ENCODE assay signal across 19 mouse cellular contexts in genomic region chr17:44202952-44203351, GRCm38 (mm10). TPM values are rescaled to one million over a fixed set of nuclear protein-coding genes. Genes with fewer than 3 reads are reported as not detected.
DNase-seq lines count a peak whose midpoint lies in the region; ATAC-seq lines count a peak whose summit lies in the region.
"Had no signal": no experiment of that assay in that cellular context is flagged by ENCODE, and none has a peak within 500 bp of the region (broad histone marks: within the 10 kb centered on the region; RNA-seq: fewer than 3 reads in every experiment).

No protein-coding gene starts in this region.

- no peak overlapping the region for H3K9ac ChIP-seq in heart, embryonic 11.5 days (ENCODE audit: low read depth, low read length)
- H3K9ac ChIP-seq in intestine, embryonic 15.5 days, result no peak overlapping the region
- H3K9ac ChIP-seq: heart, embryonic 12.5 days; hindbrain, embryonic 14.5 days; liver, embryonic 14.5 days; midbrain, embryonic 13.5 days; neural tube, embryonic 12.5 days had no signal

- H3K4me3 ChIP-seq in heart, embryonic 11.5 days (ENCODE audit: low read depth, low read length), result no peak overlapping the region
- no peak overlapping the region for H3K4me3 ChIP-seq in intestine, embryonic 15.5 days (replicated peaks)
- H3K4me3 ChIP-seq: heart, embryonic 12.5 days; midbrain, embryonic 13.5 days; neural tube, embryonic 12.5 days had no signal

- no peak overlapping the region for H3K27ac ChIP-seq in heart, embryonic 11.5 days (ENCODE audit: low read depth, low read length)
- H3K27ac ChIP-seq in intestine, embryonic 15.5 days, result no peak overlapping the region
- H3K27ac ChIP-seq: hindbrain, embryonic 14.5 days; kidney, postnatal 0 days; liver, embryonic 14.5 days; midbrain, embryonic 13.5 days; neural tube, embryonic 12.5 days had no signal

- DNase-seq in heart, adult 11 months, result peak; percentile 94
- DNase-seq in 3T3-L1 (ENCODE audit: low read depth, low spot score) (peak; percentile 79), 416B (ENCODE audit: low read depth) (peak; percentile 56)
- DNase-seq in right cerebral cortex, postnatal 36 days (ENCODE audit: low spot score in 2 of 2), result no peak
- no peak for DNase-seq in kidney, postnatal 10 days
- DNase-seq: cerebellum, adult 9-10 months; gastrocnemius, postnatal 14 days; kidney, adult 11 months; thymus, postnatal 25 days had no signal

- WGBS in heart, embryonic 11.5 days (ENCODE audit: insufficient replicate concordance), result 53% methylated on average over 5 of the region's 5 CpGs
- 61% methylated on average over 5 of the region's 5 CpGs for WGBS in intestine, embryonic 15.5 days

- H3K4me2 ChIP-seq in heart, embryonic 11.5 days, result no peak overlapping the region
- no peak overlapping the region for H3K4me2 ChIP-seq in intestine, embryonic 15.5 days (replicated peaks)
- H3K4me2 ChIP-seq: heart, embryonic 12.5 days; hindbrain, embryonic 14.5 days; midbrain, embryonic 13.5 days; neural tube, embryonic 12.5 days had no signal

- no peaks in the 10 kb centered on the region for H3K27me3 ChIP-seq in heart, embryonic 11.5 days (ENCODE audit: control insufficient read depth, insufficient read depth, low read length)
- no peaks in the 10 kb centered on the region for H3K27me3 ChIP-seq in intestine, embryonic 15.5 days (replicated peaks)
- H3K27me3 ChIP-seq: heart, embryonic 12.5 days; midbrain, embryonic 13.5 days; neural tube, embryonic 12.5 days had no signal

- no peaks in the 10 kb centered on the region for H3K36me3 ChIP-seq in heart, embryonic 11.5 days (ENCODE audit: control insufficient read depth, insufficient read depth, low read length)
- H3K36me3 ChIP-seq in intestine, embryonic 15.5 days, result no peaks in the 10 kb centered on the region
- H3K36me3 ChIP-seq: G1E; heart, embryonic 12.5 days; midbrain, embryonic 13.5 days; neural tube, embryonic 12.5 days had no signal

- ATAC-seq in heart, embryonic 11.5 days (replicated peaks; ENCODE audit: insufficient number of reproducible peaks, low FRiP score, low TSS enrichment), result no peak
- ATAC-seq in intestine, embryonic 15.5 days, result peak; percentile 73
- ATAC-seq: forebrain, embryonic 14.5 days; midbrain, embryonic 13.5 days had no signal

- H3K9me3 ChIP-seq in heart, embryonic 11.5 days (replicated peaks; ENCODE audit: control insufficient read depth, low read length), result no peaks in the 10 kb centered on the region; the same call in 1 of the 2 replicates
- H3K9me3 ChIP-seq in intestine, embryonic 15.5 days, result no peaks in the 10 kb centered on the region
- H3K9me3 ChIP-seq: heart, embryonic 12.5 days; midbrain, embryonic 13.5 days; neural tube, embryonic 12.5 days had no signal

- peaks cover 2% of the 10 kb centered on the region; the same call in 1 of the 2 replicates for H3K4me1 ChIP-seq in heart, embryonic 11.5 days (ENCODE audit: control insufficient read depth, insufficient read depth, low read length)
- H3K4me1 ChIP-seq in intestine, embryonic 15.5 days (replicated peaks), result 0 out of 2 replicates have a peak, but pooled peaks cover 2% of the 10 kb centered on the region
- H3K4me1 ChIP-seq: midbrain, embryonic 13.5 days; neural tube, embryonic 12.5 days had no signal

RNA-seq across cellular contexts. Expression of gene Clic5, which starts 14.6 kb away (rescaled TPM):
- 5.8 and 7.4 TPM in 2 replicates for polyA plus RNA-seq in heart, embryonic 11.5 days (2014; fragmentation: Nextera tagmentation; extraction: Ambion mirVana)
- 20.0 and 20.6 TPM in 2 replicates for polyA plus RNA-seq in intestine, embryonic 15.5 days (2015; fragmentation: Nextera tagmentation; extraction: Ambion mirVana)
- polyA plus RNA-seq: G1E had no signal

Comparison
In these comparisons a context has a peak if more than half of its experiments do, and no peak if none do; other contexts are left out.
1. DNase-seq: peak in heart, adult 11 months (single experiment), 3T3-L1 (single experiment) and 416B (single experiment); none in right cerebral cortex, postnatal 36 days (0 of 2) and kidney, postnatal 10 days (single experiment).